Mouse (Mus musculus): ENCODE data around the gene Mb. TPM values are rescaled to one million over a fixed set of nuclear protein-coding genes. Genes with fewer than 3 reads are reported as not detected.
"Not testable (repeated sequence)": the region's sequence is repeated elsewhere in the genome, so short reads cannot be mapped to it uniquely, and the experiment has no call there.

Mb gene
- total RNA-seq, 1 experiment: not detected

DNA sequence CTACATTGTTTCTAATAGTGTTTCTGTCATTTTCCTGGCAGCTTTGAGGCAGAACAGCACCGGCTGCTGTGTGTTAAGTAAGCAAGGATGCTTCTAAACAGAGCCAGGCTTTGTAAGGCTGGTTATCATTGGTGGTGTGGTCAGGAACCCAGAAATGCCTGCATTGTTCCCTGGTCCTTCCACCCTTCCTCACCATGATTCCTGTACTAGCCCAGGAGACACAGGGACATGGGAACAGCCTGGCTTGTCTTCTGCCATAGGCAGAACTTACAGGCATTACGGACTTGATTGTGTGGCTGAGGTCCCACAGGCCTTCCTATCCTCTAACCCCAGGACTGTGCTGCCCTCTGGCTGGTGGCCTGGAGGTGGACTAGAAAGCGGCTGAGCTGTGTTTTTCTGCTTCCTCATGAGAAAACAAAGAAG, 18.0 kb upstream of the Mb start:
- H3K27ac ChIP-seq (ENCODE audit: insufficient read depth, low read depth, low read length, poor library complexity, severe bottlenecking): no peak overlapping the region
- in situ Hi-C loops (cut with MboI; ENCODE audit: low sequenced_read_pairs in 2 of 2, unreplicated experiment in 2 of 2): no loop called here
- no peaks in the 10 kb centered on the region; the same call in 1 of the 2 replicates for H3K36me3 ChIP-seq (ENCODE audit: control insufficient read depth, insufficient read depth, low read length, poor library complexity, severe bottlenecking)
- H3K9ac ChIP-seq (ENCODE audit: insufficient read depth, low read depth, low read length, poor library complexity, severe bottlenecking): no peak overlapping the region
- no peak for TF ChIP-seq ZNF384 (IDR thresholded peaks at IDR 0.05; ENCODE audit: low read depth, low read length)
- TF ChIP-seq HCFC1 (IDR thresholded peaks at IDR 0.05; ENCODE audit: borderline replicate concordance, insufficient read depth, low read length): no peak
- TF ChIP-seq CHD2 (IDR thresholded peaks at IDR 0.05; ENCODE audit: low read depth, low read length): no peak
- TF ChIP-seq ZC3H11A (IDR thresholded peaks at IDR 0.05; ENCODE audit: borderline replicate concordance, low read depth, low read length): no peak
- TF ChIP-seq MAFK (IDR thresholded peaks at IDR 0.05; ENCODE audit: insufficient read depth, low read depth, low read length): no peak
- H3K4me3 ChIP-seq (ENCODE audit: insufficient read depth in 1 of 2, low read depth in 1 of 2, low read length in 2 of 2, poor library complexity in 1 of 2, severe bottlenecking in 1 of 2): no peak overlapping the region
- no peak for DNase-seq (ENCODE audit: low read depth, low spot score)
- no peaks in the 10 kb centered on the region for H3K9me3 ChIP-seq (ENCODE audit: control insufficient read depth, insufficient read depth, low read depth, low read length)
- H3K4me1 ChIP-seq (ENCODE audit: control insufficient read depth in 2 of 2, insufficient read depth in 2 of 2, low read length in 2 of 2, poor library complexity in 1 of 2): peaks cover 0 to 16% of the 10 kb centered on the region in 2 experiments; a peak in 2 of 4 replicates

DNA sequence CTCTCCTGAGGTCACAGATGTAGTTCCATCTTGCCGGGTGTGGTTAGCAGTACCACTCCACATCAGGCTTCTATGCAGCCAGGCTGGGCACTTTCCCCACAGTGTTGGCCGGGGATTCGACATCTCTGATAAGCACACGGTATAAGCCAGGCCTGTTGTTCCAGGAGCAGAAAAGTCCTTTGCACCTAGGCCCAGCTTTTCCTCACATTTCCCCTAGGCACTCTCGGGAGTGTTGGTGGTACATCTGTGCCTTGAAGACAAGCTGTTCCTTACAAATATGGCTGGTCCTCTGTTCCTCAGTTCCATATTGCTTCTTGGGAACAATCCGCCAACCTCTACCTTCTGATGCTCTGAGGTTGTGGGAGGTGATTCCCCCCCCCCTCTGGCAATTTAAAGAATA, 15.8 kb upstream of the Mb start:
- H3K9ac ChIP-seq (ENCODE audit: insufficient read depth, low read depth, low read length, poor library complexity, severe bottlenecking): no peak overlapping the region
- H3K9me3 ChIP-seq (ENCODE audit: control insufficient read depth, insufficient read depth, low read depth, low read length): no peaks in the 10 kb centered on the region
- in situ Hi-C loops (cut with MboI; ENCODE audit: low sequenced_read_pairs in 2 of 2, unreplicated experiment in 2 of 2): no loop called here
- no peak for DNase-seq (ENCODE audit: low read depth, low spot score)
- H3K36me3 ChIP-seq (ENCODE audit: control insufficient read depth, insufficient read depth, low read length, poor library complexity, severe bottlenecking): no peaks in the 10 kb centered on the region
- no peak overlapping the region for H3K27ac ChIP-seq (ENCODE audit: insufficient read depth, low read depth, low read length, poor library complexity, severe bottlenecking)
- no peak for TF ChIP-seq ZNF384 (IDR thresholded peaks at IDR 0.05; ENCODE audit: low read depth, low read length)
- TF ChIP-seq MAFK (IDR thresholded peaks at IDR 0.05; ENCODE audit: insufficient read depth, low read depth, low read length): no peak
- no peak for TF ChIP-seq ZC3H11A (IDR thresholded peaks at IDR 0.05; ENCODE audit: borderline replicate concordance, low read depth, low read length)
- no peak for TF ChIP-seq CHD2 (IDR thresholded peaks at IDR 0.05; ENCODE audit: low read depth, low read length)
- TF ChIP-seq HCFC1 (IDR thresholded peaks at IDR 0.05; ENCODE audit: borderline replicate concordance, insufficient read depth, low read length): no peak
- H3K4me3 ChIP-seq (ENCODE audit: insufficient read depth in 1 of 2, low read depth in 1 of 2, low read length in 2 of 2, poor library complexity in 1 of 2, severe bottlenecking in 1 of 2): no peak overlapping the region
- peaks cover 0 to 4% of the 10 kb centered on the region in 2 experiments; a peak in 1 of 4 replicates for H3K4me1 ChIP-seq (ENCODE audit: control insufficient read depth in 2 of 2, insufficient read depth in 2 of 2, low read length in 2 of 2, poor library complexity in 1 of 2)

DNA sequence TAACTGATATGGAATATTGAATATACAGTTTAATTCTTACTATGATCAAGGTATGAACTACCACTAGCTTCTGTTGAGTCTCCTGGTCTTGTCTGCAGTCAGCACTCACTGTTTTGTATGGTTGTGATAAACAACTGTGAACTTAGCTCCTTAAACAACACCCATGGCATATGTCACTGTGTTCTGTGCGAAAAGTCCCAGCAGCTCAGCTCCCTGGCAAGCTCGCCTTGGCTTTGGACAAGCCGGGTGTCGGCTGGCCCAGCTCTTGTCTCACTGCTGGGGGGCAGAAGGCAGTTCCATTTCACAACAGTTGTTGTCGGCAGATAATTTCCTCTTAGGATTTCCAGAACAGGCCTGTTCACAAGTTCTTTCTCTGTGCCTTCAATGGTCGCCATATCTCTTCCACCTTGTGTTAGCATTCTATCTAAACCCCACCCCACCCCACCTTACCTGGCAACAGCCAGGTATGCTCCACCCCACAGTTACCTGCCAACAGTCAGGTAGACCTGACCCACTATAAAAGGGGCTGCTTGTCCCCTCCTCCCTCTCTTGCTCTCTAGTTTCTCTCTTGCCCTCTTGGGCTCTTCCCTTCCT, 14.9 kb upstream of the Mb start:
- H3K27ac ChIP-seq (ENCODE audit: insufficient read depth, low read depth, low read length, poor library complexity, severe bottlenecking): no peak overlapping the region
- in situ Hi-C loops (cut with MboI; ENCODE audit: low sequenced_read_pairs in 2 of 2, unreplicated experiment in 2 of 2): no loop called here

DNA sequence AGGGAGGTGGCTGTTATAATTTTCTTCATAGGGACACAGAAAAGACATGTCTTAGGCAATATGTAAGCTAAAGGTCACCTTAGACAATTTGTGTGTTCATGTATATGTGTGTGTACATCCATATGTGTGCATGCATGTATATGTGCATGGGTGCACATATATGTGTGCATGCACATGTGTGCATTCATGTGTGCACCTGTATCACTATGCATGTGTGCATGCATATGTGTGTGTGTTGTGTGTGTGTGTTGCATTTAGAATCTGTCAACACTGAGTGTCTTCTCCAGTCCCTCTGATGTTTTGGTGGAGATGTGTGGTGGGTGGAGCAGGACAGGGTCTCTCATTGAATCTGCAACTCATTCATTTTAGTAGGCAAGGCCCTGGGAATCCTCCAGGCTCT, 12.3 kb upstream of the Mb start:
- no peak overlapping the region for H3K27ac ChIP-seq (ENCODE audit: insufficient read depth, low read depth, low read length, poor library complexity, severe bottlenecking)
- no peaks in the 10 kb centered on the region for H3K9me3 ChIP-seq (ENCODE audit: control insufficient read depth, insufficient read depth, low read depth, low read length)
- peaks cover 0 to 3% of the 10 kb centered on the region in 2 experiments; a peak in 2 of 4 replicates for H3K4me1 ChIP-seq (ENCODE audit: control insufficient read depth in 2 of 2, insufficient read depth in 2 of 2, low read length in 2 of 2, poor library complexity in 1 of 2)
- H3K9ac ChIP-seq (ENCODE audit: insufficient read depth, low read depth, low read length, poor library complexity, severe bottlenecking): no peak overlapping the region
- TF ChIP-seq ZNF384 (IDR thresholded peaks at IDR 0.05; ENCODE audit: low read depth, low read length) (no peak), ZC3H11A (IDR thresholded peaks at IDR 0.05; ENCODE audit: borderline replicate concordance, low read depth, low read length) (no peak), MAFK (IDR thresholded peaks at IDR 0.05; ENCODE audit: insufficient read depth, low read depth, low read length) (no peak), CHD2 (IDR thresholded peaks at IDR 0.05; ENCODE audit: low read depth, low read length) (no peak), HCFC1 (IDR thresholded peaks at IDR 0.05; ENCODE audit: borderline replicate concordance, insufficient read depth, low read length) (no peak)
- no peak overlapping the region for H3K4me3 ChIP-seq (ENCODE audit: insufficient read depth in 1 of 2, low read depth in 1 of 2, low read length in 2 of 2, poor library complexity in 1 of 2, severe bottlenecking in 1 of 2)
- in situ Hi-C loops (cut with MboI; ENCODE audit: low sequenced_read_pairs in 2 of 2, unreplicated experiment in 2 of 2): no loop called here
- H3K36me3 ChIP-seq (ENCODE audit: control insufficient read depth, insufficient read depth, low read length, poor library complexity, severe bottlenecking): no peaks in the 10 kb centered on the region
- DNase-seq (ENCODE audit: low read depth, low spot score): no peak

More for the DNA sequence above, 14.9 kb upstream of the Mb start:
- no peak for DNase-seq (ENCODE audit: low read depth, low spot score)
- Histone ChIP-seq H3K9me3 (ENCODE audit: control insufficient read depth, insufficient read depth, low read depth, low read length) (no peaks in the 10 kb centered on the region), H3K9ac (ENCODE audit: insufficient read depth, low read depth, low read length, poor library complexity, severe bottlenecking) (no peak overlapping the region), H3K4me1 (ENCODE audit: control insufficient read depth in 2 of 2, insufficient read depth in 2 of 2, low read length in 2 of 2, poor library complexity in 1 of 2) (no peaks in the 10 kb centered on the region), H3K4me3 (ENCODE audit: insufficient read depth in 1 of 2, low read depth in 1 of 2, low read length in 2 of 2, poor library complexity in 1 of 2, severe bottlenecking in 1 of 2) (no peak overlapping the region), H3K36me3 (ENCODE audit: control insufficient read depth, insufficient read depth, low read length, poor library complexity, severe bottlenecking) (no peaks in the 10 kb centered on the region)
- TF ChIP-seq HCFC1 (IDR thresholded peaks at IDR 0.05; ENCODE audit: borderline replicate concordance, insufficient read depth, low read length) (no peak), ZNF384 (IDR thresholded peaks at IDR 0.05; ENCODE audit: low read depth, low read length) (no peak), ZC3H11A (IDR thresholded peaks at IDR 0.05; ENCODE audit: borderline replicate concordance, low read depth, low read length) (no peak), MAFK (IDR thresholded peaks at IDR 0.05; ENCODE audit: insufficient read depth, low read depth, low read length) (no peak), CHD2 (IDR thresholded peaks at IDR 0.05; ENCODE audit: low read depth, low read length) (no peak)

DNA sequence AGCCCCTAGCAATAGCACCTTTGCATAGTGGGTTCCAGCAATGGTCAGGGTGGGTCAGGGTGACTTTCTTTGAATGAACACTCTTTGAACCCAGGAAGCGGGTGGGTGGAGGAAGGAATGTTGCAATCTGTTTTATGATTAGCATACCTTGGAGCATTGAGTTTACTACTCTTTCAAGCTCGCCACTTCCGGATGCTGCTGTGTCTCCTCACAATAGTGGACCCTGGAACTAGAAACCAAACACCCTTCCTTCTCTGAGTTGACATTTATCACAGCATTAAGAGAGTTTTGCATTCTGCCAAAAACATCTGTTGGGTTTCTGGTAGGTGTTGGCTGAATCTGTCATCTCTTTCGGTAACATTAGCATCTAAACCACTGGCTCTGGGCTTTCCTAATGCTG, 8.9 kb upstream of the Mb start:
- H3K36me3 ChIP-seq (ENCODE audit: control insufficient read depth, insufficient read depth, low read length, poor library complexity, severe bottlenecking); H3K4me3 ChIP-seq (ENCODE audit: insufficient read depth in 1 of 2, low read depth in 1 of 2, low read length in 2 of 2, poor library complexity in 1 of 2, severe bottlenecking in 1 of 2); in situ Hi-C loops (cut with MboI; ENCODE audit: low sequenced_read_pairs in 2 of 2, unreplicated experiment in 2 of 2); H3K27ac ChIP-seq (ENCODE audit: insufficient read depth, low read depth, low read length, poor library complexity, severe bottlenecking); DNase-seq (ENCODE audit: low read depth, low spot score); H3K9me3 ChIP-seq (ENCODE audit: control insufficient read depth, insufficient read depth, low read depth, low read length); H3K9ac ChIP-seq (ENCODE audit: insufficient read depth, low read depth, low read length, poor library complexity, severe bottlenecking): not testable (repeated sequence)
- peaks cover 2 to 20% of the 10 kb centered on the region in 2 experiments for H3K4me1 ChIP-seq (ENCODE audit: control insufficient read depth in 2 of 2, insufficient read depth in 2 of 2, low read length in 2 of 2, poor library complexity in 1 of 2)

Measured in ES-E14 (cell line).